ENCODE assay signal across 9 mouse cellular contexts in the genomic region with DNA sequence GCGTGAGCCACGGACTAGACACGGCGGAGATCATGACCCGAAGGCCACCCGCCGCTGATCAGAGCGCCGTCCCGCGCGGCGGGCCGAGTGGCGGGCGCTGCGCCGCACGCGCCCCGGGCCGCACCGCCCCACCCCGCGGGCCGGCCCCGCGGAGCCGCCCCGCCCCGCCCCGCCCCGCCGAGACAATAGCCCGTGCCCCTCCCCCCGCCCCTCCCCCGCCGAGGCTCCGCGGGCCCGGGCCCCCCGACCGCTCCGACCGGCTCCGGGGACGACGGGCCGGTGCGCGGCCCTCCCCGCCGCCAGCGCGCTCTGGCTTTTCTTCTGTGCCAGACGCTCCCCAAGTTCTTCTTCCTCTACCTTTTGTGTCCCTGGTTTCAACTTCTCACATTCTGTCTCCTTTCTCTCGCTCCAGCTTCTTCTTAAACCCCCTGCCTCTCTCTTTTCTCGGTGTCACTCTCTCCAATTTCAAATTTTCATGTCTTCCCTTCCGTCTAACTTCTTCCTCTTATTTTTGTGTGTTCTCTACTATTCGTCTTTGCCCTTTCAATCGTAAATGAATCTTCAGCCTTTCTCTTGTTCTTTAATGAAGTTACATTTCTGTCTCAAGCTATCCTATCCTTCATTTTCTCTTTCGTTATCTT. TPM values are rescaled to one million over a fixed set of nuclear protein-coding genes. Genes with fewer than 3 reads are reported as not detected.
DNase-seq lines count a peak whose midpoint lies in the region; ATAC-seq and TF ChIP-seq lines count a peak whose summit lies in the region.
"Had no signal": no experiment of that assay in that cellular context is flagged by ENCODE, and none has a peak within 500 bp of the region (broad histone marks: within the 10 kb centered on the region; RNA-seq: fewer than 3 reads in every experiment).

No protein-coding gene starts in this region.

- no peaks in the 10 kb centered on the region for H3K9me3 ChIP-seq in lung, embryonic 14.5 days (ENCODE audit: low read depth, low read length)
- no peaks in the 10 kb centered on the region for H3K9me3 ChIP-seq in forebrain, embryonic 12.5 days
- no peaks in the 10 kb centered on the region for H3K9me3 ChIP-seq in limb, embryonic 11.5 days (ENCODE audit: control insufficient read depth, low read length)

- 3% methylated on average over 23 of the region's 62 CpGs for WGBS in lung, embryonic 14.5 days
- under 1% methylated on average over 30 of the region's 62 CpGs for WGBS in forebrain, embryonic 12.5 days
- WGBS in limb, embryonic 11.5 days = under 1% methylated on average over 20 of the region's 62 CpGs
- WGBS in small intestine, adult 2 months = 3% methylated on average over 57 of the region's 62 CpGs

- no peaks in the 10 kb centered on the region for H3K36me3 ChIP-seq in lung, embryonic 14.5 days (ENCODE audit: insufficient read depth)
- no peaks in the 10 kb centered on the region for H3K36me3 ChIP-seq in forebrain, embryonic 12.5 days (replicated peaks)
- H3K36me3 ChIP-seq in limb, embryonic 11.5 days (ENCODE audit: control insufficient read depth, insufficient read depth, low read length) = no peaks in the 10 kb centered on the region
- no peaks in the 10 kb centered on the region for H3K36me3 ChIP-seq in small intestine, adult 2 months (ENCODE audit: control insufficient read depth, insufficient read depth, low read length)

- H3K27me3 ChIP-seq in lung, embryonic 14.5 days (ENCODE audit: insufficient read depth, low read length) = peaks cover 98% of the 10 kb centered on the region
- H3K27me3 ChIP-seq in forebrain, embryonic 12.5 days = peaks cover 100% of the 10 kb centered on the region
- H3K27me3 ChIP-seq in limb, embryonic 11.5 days (ENCODE audit: control insufficient read depth, insufficient read depth, low read length) = peaks cover 93% of the 10 kb centered on the region
- H3K27me3 ChIP-seq in small intestine, adult 2 months (ENCODE audit: control insufficient read depth, insufficient read depth, low read length) = peaks cover 82% of the 10 kb centered on the region

- H3K4me3 ChIP-seq in lung, embryonic 14.5 days (ENCODE audit: low read depth, low read length) = peak overlapping the region; percentile 59
- H3K4me3 ChIP-seq in forebrain, embryonic 12.5 days (replicated peaks) = peak overlapping the region; percentile 40
- peak overlapping the region; percentile 35 for H3K4me3 ChIP-seq in limb, embryonic 11.5 days (ENCODE audit: low read depth, low read length)
- H3K4me3 ChIP-seq in small intestine, adult 2 months (ENCODE audit: low read depth, low read length) = peak overlapping the region; percentile 56

- no peak for DNase-seq in lung, embryonic 14.5 days
- DNase-seq in lung, adult 18-20 months = no peak
- DNase-seq in limb, embryonic 11.5 days (ENCODE audit: low spot score) = peak; percentile 39
- DNase-seq in adrenal gland, postnatal 25 days = no peak
- no peak for DNase-seq in spleen, postnatal 10 days (ENCODE audit: low spot score in 2 of 2)
- DNase-seq: adrenal gland, adult 8-10 months had no signal

- no peak for ATAC-seq in lung, embryonic 14.5 days (ENCODE audit: insufficient read depth)
- no peak for ATAC-seq in forebrain, embryonic 12.5 days (ENCODE audit: low FRiP score)
- no peak for ATAC-seq in limb, embryonic 11.5 days (ENCODE audit: insufficient number of reproducible peaks, low FRiP score, low TSS enrichment, low read depth)

- H3K4me2 ChIP-seq in lung, embryonic 14.5 days = peak overlapping the region; percentile 86
- peak overlapping the region; percentile 59 for H3K4me2 ChIP-seq in forebrain, embryonic 12.5 days
- peak overlapping the region; percentile 80 for H3K4me2 ChIP-seq in limb, embryonic 11.5 days (ENCODE audit: low read depth, severe bottlenecking)

- H3K4me1 ChIP-seq in lung, embryonic 14.5 days (ENCODE audit: insufficient read depth) = 0 out of 2 replicates have a peak, but pooled peaks cover 4% of the 10 kb centered on the region
- peaks cover 50% of the 10 kb centered on the region for H3K4me1 ChIP-seq in forebrain, embryonic 12.5 days
- H3K4me1 ChIP-seq in limb, embryonic 11.5 days (ENCODE audit: control insufficient read depth, insufficient read depth, low read length) = peaks cover 36% of the 10 kb centered on the region
- peaks cover 25% of the 10 kb centered on the region for H3K4me1 ChIP-seq in small intestine, adult 2 months (ENCODE audit: control insufficient read depth, insufficient read depth, insufficient read length, low read length)

- H3K9ac ChIP-seq in lung, embryonic 14.5 days = peak overlapping the region; percentile 77
- H3K9ac ChIP-seq in forebrain, embryonic 12.5 days = peak overlapping the region; percentile 38; the same call in 1 of the 2 replicates
- peak overlapping the region; percentile 59 for H3K9ac ChIP-seq in limb, embryonic 11.5 days (ENCODE audit: low read length)

- TF ChIP-seq CTCF in lung, embryonic 14.5 days (IDR thresholded peaks at IDR 0.05; ENCODE audit: low read depth) = no peak
- TF ChIP-seq CTCF in small intestine, adult 2 months (IDR thresholded peaks at IDR 0.05; ENCODE audit: extremely low read depth, insufficient read length, insufficient replicate concordance, low read depth, low read length) = no peak

- peak overlapping the region; percentile 84 for H3K27ac ChIP-seq in lung, embryonic 14.5 days (ENCODE audit: low read depth)
- H3K27ac ChIP-seq in forebrain, embryonic 12.5 days = no peak overlapping the region
- no peak overlapping the region for H3K27ac ChIP-seq in limb, embryonic 11.5 days (replicated peaks; ENCODE audit: low read depth, low read length)
- no peak overlapping the region for H3K27ac ChIP-seq in small intestine, adult 2 months (ENCODE audit: insufficient read depth, low read depth, low read length)

- TF ChIP-seq POLR2A in small intestine, adult 2 months (IDR thresholded peaks at IDR 0.05; ENCODE audit: low read depth, low read length) = no peak

RNA-seq across cellular contexts. Expression of a gene that starts 3.4 kb away (rescaled TPM):
- 12.0 and 15.8 TPM in 2 replicates for polyA plus RNA-seq in lung, embryonic 14.5 days (2014; fragmentation: Nextera tagmentation; extraction: Ambion mirVana)
- 1.3 and 1.7 TPM in 2 replicates for polyA plus RNA-seq in forebrain, embryonic 12.5 days (2016; fragmentation: Nextera tagmentation; extraction: Ambion mirVana)
- polyA plus RNA-seq in limb, embryonic 11.5 days (2014; fragmentation: Nextera tagmentation; extraction: Ambion mirVana) = 2.3 and 2.5 TPM in 2 replicates
- polyA plus RNA-seq in small intestine, adult 2 months (2012; rRNA removed) = 2.6 and 8.3 TPM in 2 replicates
- 0.52 TPM in 1 of 2 replicates, not detected in the other for total RNA-seq in adrenal gland, postnatal 25 days (2021)
- total RNA-seq: adrenal gland, adult 8-10 months; neutrophil, adult 5-6 weeks had no signal

RNA-seq across cellular contexts. Expression of a gene that starts 35.2 kb away (rescaled TPM):
- polyA plus RNA-seq in lung, embryonic 14.5 days (2014; fragmentation: Nextera tagmentation; extraction: Ambion mirVana) = 3.8 and 4.1 TPM in 2 replicates
- 4.4 and 5.7 TPM in 2 replicates for polyA plus RNA-seq in forebrain, embryonic 12.5 days (2016; fragmentation: Nextera tagmentation; extraction: Ambion mirVana)
- 4.1 and 4.5 TPM in 2 replicates for polyA plus RNA-seq in limb, embryonic 11.5 days (2014; fragmentation: Nextera tagmentation; extraction: Ambion mirVana)
- 35.8 and 580 TPM in 2 replicates for polyA plus RNA-seq in small intestine, adult 2 months (2012; rRNA removed)
- not detected in 2 replicates for total RNA-seq in adrenal gland, postnatal 25 days (2021)
- total RNA-seq: adrenal gland, adult 8-10 months had no signal

RNA-seq across cellular contexts. Expression of a gene that starts 39.2 kb away (rescaled TPM):
- 1.2 and 1.7 TPM in 2 replicates for polyA plus RNA-seq in lung, embryonic 14.5 days (2014; fragmentation: Nextera tagmentation; extraction: Ambion mirVana)
- 10.6 and 10.7 TPM in 2 replicates for polyA plus RNA-seq in forebrain, embryonic 12.5 days (2016; fragmentation: Nextera tagmentation; extraction: Ambion mirVana)
- 2.3 and 2.4 TPM in 2 replicates for polyA plus RNA-seq in limb, embryonic 11.5 days (2014; fragmentation: Nextera tagmentation; extraction: Ambion mirVana)
- polyA plus RNA-seq in small intestine, adult 2 months (2012; rRNA removed) = 22.7 and 156 TPM in 2 replicates
- total RNA-seq in adrenal gland, postnatal 25 days (2021) = 2.8 and 5.5 TPM in 2 replicates

RNA-seq across cellular contexts. Expression of a gene that starts 42.7 kb away (rescaled TPM):
- polyA plus RNA-seq in lung, embryonic 14.5 days (2014; fragmentation: Nextera tagmentation; extraction: Ambion mirVana) = 19.3 and 20.1 TPM in 2 replicates
- polyA plus RNA-seq in forebrain, embryonic 12.5 days (2016; fragmentation: Nextera tagmentation; extraction: Ambion mirVana) = 68.4 and 69.3 TPM in 2 replicates
- polyA plus RNA-seq in limb, embryonic 11.5 days (2014; fragmentation: Nextera tagmentation; extraction: Ambion mirVana) = 30.0 and 31.1 TPM in 2 replicates
- 64.1 and 381 TPM in 2 replicates for polyA plus RNA-seq in small intestine, adult 2 months (2012; rRNA removed)
- total RNA-seq in adrenal gland, postnatal 25 days (2021) = 8.4 and 11.4 TPM in 2 replicates
